Mouse (Mus musculus): ENCODE data around the gene Aknad1. TPM values are rescaled to one million over a fixed set of nuclear protein-coding genes. Genes with fewer than 3 reads are reported as not detected.

Aknad1 gene
- polyA plus RNA-seq (2014; fragmentation: Illumina TruSeq; extraction: RNeasy Lipid Tissue Mini Kit (QIAGEN cat#74804)): 2.4 TPM

GRCm38 (mm10) chr3:108739045-108739708, at the start of gene Aknad1:
TSS of gene Aknad1 (plus strand) at chr3:108739658.

DNA sequence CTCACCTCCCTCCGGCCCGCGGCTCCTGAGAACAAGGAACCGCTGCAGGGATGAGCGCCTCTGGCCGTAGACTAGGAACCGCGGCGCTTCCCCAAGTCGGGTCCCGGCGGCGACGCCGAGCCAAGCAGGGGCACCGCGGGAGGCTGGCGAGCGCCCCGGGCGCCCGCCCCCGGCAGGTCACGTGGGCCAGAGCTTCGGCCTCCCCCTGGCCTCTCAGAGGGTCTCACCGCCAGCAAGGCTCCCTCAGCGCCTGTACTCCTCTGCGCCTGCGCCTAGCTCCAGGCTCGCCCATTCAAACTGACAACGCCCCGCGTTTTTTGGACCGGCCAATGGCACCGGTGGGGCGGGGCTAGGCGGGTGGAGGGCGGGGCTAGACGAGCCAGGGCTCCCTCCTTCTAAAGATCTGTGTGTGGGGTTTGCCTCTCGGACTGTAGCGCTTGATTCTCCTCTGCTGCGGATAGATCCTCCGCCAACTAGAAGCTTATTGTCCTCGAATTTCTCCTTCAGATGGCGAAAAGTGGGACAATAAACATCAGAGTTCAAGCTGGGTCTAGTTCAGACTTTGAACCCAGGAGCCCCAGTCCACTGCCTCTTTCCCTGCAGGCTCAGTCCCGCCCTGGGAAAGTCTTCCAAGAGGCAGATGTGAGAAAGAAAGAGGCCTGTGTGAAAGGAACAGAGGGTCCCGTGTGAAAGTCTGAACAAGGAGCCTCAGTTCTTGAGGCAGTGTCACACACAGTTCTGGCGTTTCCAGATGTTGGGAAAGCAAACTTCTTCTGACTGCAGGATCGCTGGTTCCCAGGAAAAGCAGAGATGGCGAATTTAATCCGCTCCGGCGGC, 17.2 kb upstream of the Aknad1 start, which contains the start of gene Gpsm2:
Gene Gpsm2, minus strand, starts transcription at position 274 of the 837 bp plus-strand sequence.

Other genes starting within 250 kb of the Aknad1 start
- 2.0 TPM for gene 1700013F07Rik, start 205.5 kb upstream of the Aknad1 start, polyA plus RNA-seq (2014; fragmentation: Illumina TruSeq; extraction: RNeasy Lipid Tissue Mini Kit (QIAGEN cat#74804))
- 1.7 TPM for gene 5330417C22Rik, start 203.1 kb upstream of the Aknad1 start, polyA plus RNA-seq (2014; fragmentation: Illumina TruSeq; extraction: RNeasy Lipid Tissue Mini Kit (QIAGEN cat#74804))
- gene Tmem167b, start 177.2 kb upstream of the Aknad1 start, polyA plus RNA-seq (2014; fragmentation: Illumina TruSeq; extraction: RNeasy Lipid Tissue Mini Kit (QIAGEN cat#74804)): 102 TPM
- gene Taf13, start 168.0 kb upstream of the Aknad1 start, polyA plus RNA-seq (2014; fragmentation: Illumina TruSeq; extraction: RNeasy Lipid Tissue Mini Kit (QIAGEN cat#74804)): 69.2 TPM
- gene Wdr47, start 148.4 kb upstream of the Aknad1 start, polyA plus RNA-seq (2014; fragmentation: Illumina TruSeq; extraction: RNeasy Lipid Tissue Mini Kit (QIAGEN cat#74804)): 46.2 TPM
- 46.4 TPM for gene Clcc1, start 85.7 kb upstream of the Aknad1 start, polyA plus RNA-seq (2014; fragmentation: Illumina TruSeq; extraction: RNeasy Lipid Tissue Mini Kit (QIAGEN cat#74804))
- 13.9 TPM for gene Gpsm2, start 17.3 kb upstream of the Aknad1 start, polyA plus RNA-seq (2014; fragmentation: Illumina TruSeq; extraction: RNeasy Lipid Tissue Mini Kit (QIAGEN cat#74804))
- gene Stxbp3, start 100.9 kb downstream of the Aknad1 start, polyA plus RNA-seq (2014; fragmentation: Illumina TruSeq; extraction: RNeasy Lipid Tissue Mini Kit (QIAGEN cat#74804)): 113 TPM
- gene Fndc7, start 150.3 kb downstream of the Aknad1 start, polyA plus RNA-seq (2014; fragmentation: Illumina TruSeq; extraction: RNeasy Lipid Tissue Mini Kit (QIAGEN cat#74804)): 13.9 TPM
- gene Prpf38b, start 172.1 kb downstream of the Aknad1 start, polyA plus RNA-seq (2014; fragmentation: Illumina TruSeq; extraction: RNeasy Lipid Tissue Mini Kit (QIAGEN cat#74804)): 181 TPM
- 4.0 TPM for gene Henmt1, start 200.2 kb downstream of the Aknad1 start, polyA plus RNA-seq (2014; fragmentation: Illumina TruSeq; extraction: RNeasy Lipid Tissue Mini Kit (QIAGEN cat#74804))
- gene Gm9857, start 200.8 kb downstream of the Aknad1 start, polyA plus RNA-seq (2014; fragmentation: Illumina TruSeq; extraction: RNeasy Lipid Tissue Mini Kit (QIAGEN cat#74804)): not detected